Mouse (Mus musculus): Measurements from ENCODE around the gene Col2a1.
A peak's percentile ranks its signal among the peaks of the same experiment; 100 is the strongest.

The Col2a1 gene

DNA sequence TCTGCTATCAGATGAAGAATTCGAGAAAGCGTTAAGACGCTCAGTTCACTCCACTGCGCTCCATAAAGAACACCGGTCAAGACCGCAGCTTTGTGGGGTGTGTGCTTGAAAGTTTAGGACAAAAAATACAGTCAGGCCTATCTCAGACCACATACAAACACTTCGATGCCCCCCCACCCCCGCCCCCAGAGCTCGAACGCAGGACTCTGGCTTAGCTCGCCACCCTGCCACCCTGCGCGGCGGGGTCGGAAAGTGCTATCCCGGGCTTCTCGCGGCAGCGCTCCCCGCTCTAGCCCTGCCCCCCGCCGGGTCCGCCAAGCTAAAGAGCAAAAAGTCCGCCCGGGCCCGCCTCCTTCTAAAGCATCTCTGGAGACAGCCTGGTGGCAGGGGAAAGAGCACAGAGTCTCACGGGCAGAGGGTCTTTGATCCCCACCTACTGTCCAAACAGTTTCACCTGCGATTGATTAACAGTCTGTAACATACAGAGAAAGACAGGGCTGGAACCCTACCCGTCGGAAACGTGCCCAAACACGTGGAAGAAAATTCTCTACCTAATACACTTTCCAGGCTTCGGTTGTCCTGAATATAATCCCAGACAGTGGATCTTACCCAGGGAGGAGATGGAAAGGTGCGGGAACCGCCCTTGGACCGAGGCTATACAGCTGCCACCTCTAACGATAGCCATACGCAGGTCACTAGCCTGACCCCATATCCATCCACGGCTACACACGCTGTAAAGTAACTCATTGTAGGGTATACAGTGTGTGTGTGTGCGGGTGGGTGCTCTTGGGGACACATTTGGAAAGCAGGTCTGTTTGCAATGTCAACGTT, 1.3 kb downstream of the Col2a1 start:
- DNase-seq (ENCODE audit: low spot score in 2 of 2) = no peak

DNA sequence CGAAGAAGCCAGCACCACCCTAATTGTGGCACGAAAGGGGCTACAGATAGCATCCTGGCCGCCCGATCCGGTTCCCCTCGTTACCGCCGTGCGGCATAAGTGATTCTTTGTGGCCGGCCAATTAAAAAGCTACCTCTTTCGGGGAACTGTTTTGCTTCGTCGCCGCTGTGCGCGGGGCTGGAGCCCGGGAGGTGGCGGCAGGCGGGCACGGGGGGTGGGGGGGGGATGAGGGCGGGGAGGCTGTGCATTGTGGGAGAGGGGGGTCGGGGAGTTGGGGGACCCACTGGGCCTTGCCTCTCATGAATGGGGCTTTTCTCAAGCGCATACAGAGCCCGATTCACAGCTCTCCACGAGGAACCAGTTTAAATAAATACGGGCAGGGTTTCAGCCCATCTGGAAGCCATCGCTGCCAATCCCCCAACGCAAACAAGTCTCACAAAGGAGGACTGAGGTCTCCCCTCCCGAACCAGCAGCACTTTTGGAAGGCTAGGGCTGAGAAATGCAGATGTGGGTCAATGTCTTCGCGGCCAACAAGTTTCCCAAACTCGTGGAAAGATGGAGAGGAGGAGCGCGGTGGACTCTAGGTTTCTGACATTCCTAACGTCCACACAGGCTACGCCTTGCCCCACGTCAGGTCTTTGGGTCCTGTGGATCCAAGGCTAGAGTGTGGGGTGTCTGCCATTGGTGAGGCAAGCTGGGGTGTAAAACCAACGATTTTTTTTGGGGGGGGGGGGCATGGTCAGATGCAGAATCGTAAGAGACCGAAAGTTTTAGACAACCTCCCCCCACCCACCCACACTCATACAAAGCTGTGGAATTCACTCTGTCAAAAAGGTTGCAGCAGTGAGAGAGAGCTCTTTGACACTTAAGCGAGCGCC, 2.1 kb downstream of the Col2a1 start:
- DNase-seq (ENCODE audit: low spot score in 2 of 2) = no peak

DNA sequence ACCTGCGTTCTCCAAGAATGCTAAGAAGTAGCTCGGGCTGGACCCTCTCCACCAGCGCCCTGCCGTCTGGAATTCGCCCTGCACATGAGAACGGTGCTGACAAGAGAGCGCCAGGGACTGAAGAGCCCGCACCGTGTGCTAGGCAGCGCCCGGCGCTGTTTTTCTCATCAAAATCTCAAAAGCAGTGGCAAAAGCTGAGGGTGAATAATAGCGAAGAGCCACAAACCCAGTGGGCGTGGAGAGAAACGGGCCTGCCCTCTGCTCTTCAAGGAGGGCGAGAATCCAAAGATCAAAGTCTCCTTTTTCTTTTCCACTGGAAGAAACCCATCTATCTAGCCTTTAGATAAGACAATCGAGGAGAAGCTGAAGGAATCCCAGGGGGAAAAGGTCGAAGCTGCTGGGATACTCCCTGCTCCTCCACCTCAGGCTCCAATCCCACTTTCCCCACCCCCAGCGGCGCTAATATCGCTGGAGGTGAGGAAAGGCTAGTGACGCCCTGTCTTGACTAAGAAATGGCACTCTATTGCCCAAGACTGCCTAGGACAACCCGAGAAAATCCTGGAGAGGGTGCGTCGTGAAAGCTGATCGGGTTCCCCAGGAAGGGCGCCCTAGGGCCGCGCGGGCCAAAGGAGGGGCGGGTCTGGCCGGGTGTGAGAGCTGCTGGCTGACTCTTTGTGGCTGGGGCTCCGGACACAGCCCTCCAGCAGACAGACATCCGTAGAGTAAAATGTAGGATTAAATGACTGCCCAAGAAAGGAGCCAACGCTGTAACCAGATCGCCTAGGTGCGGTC, 3.0 kb downstream of the Col2a1 start:
- no peak for DNase-seq (ENCODE audit: low spot score in 2 of 2)

DNA sequence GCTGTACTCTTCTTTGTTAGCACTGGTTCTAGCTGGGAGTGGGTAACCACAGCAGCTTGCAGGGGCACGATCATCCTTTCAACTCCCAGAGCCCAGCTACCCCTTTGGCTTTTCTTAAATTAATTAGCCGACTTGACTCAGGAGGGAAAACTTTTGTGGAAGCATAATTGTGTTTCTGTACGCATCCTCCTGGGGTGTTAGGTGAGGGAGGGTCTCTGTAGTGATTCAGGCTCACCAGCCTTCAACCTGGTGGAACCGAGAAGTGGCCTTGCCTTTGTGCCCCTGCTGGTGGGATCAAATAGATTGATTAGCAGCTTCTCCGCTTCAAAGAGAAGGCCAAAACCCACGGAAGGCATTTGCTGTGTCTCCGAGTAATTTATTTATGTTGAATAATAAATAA, 4.5 kb downstream of the Col2a1 start:
- no peak for DNase-seq (ENCODE audit: low spot score in 2 of 2)

DNA sequence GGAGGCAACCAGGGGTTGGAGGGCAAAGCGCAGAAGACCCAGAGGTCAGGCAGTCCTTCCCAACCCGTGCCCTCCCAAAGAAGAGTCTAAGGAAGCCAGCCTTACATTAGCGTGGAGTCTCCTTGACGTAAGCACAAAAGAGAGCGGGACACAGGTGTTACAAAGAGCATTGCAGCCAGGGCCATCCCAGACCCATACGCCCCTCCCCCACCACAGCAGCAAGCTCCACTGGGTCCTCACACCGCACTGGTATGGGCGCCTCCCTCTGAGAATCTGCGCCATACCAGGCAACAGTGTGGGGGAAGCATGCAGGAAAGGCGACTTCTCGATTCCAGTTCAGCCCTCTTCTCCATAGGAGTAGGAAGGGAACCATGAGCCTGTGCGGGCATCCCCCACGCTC, 4.9 kb downstream of the Col2a1 start:
- DNase-seq (ENCODE audit: low spot score in 2 of 2) = no peak

DNA sequence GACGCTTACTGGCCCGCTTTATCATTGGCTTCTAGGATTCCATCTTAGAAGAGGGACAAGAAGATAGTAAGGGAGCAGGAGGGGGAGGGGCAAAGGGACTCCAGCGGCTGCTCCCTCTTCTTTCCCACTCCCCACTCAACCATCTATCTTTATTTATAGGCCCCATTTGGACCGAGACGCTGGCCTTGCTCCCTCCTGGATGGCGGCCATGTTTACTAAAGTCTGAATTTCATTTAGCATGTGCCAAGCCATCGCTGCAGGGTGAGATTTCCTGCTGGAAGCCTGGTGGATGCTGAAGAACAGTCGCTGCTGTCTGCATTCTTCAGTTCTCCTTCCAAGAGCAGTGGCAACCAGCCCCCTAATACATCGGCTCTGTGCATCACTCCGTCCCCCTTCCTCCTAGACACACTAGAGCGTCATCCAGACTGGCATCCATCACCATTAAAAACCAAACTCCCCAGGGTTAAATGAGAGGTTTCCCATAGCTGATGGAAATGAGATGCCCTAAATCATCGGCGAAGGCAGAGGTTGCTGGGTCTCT, 7.7 kb downstream of the Col2a1 start:
- DNase-seq (ENCODE audit: low spot score in 2 of 2) = no peak

DNA sequence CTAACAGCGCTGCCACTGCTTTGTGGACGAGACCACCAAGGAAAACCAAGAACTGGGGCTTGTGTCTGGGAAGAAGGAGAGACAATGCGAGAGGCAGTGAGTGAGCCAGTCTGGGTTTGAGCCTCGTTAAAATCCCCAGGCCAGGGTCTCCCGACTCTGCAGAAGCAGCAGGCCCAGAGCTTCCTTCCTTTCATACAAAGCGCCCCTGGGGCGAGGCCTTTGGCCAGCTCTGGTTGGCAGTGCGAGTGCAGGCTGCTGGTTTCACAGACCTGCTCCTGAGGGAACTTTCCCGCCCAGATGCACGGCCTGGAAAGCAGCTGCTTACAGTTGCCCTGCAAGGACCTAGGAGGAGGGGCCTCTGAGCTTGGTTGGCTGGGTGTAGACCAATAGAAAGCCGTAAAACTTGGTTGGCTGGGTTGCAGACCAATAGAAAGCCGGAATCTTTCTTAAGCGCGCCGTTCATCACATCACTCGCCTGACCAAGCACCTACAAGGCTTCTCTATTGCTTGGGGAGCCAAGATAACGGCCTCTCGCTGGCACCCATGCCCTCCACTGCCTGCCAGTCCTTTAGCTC, 11.7 kb downstream of the Col2a1 start:
- DNase-seq (ENCODE audit: low spot score in 2 of 2) = peak; percentile 21 to 39

DNA sequence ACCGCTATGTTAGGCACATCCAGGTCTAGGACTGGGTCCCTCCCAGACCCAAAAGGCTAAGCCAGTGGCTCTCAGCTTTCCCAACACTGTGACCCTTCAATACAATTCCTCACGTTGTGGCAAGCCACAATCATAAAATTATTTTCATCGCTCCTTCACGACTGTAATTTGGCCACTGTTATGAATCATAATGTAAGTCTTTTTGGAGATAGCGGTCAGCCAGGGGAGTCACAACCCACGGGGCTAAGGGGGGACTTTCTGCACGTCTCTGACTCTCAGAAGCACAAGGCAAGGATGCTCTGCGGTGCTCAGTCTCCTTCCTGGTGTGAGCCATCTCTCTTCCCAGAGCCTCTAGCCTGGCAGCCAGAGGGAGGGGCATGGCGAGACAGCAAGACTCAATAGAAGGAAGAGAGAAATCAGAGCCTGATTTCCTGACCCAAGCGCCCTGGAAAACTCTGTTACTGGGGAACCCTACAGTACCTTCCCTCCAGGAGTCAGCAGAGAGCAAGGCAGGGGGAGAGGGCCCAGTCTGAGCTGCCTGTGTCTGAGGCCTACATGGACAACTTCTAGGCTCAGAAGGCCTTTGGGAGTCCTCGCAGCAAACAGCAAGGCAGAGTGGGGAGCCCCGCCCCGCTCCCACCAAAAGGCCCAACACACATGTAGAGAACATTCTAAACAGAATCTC, 12.3 kb downstream of the Col2a1 start:
- no peak for DNase-seq (ENCODE audit: low spot score in 2 of 2)

DNA sequence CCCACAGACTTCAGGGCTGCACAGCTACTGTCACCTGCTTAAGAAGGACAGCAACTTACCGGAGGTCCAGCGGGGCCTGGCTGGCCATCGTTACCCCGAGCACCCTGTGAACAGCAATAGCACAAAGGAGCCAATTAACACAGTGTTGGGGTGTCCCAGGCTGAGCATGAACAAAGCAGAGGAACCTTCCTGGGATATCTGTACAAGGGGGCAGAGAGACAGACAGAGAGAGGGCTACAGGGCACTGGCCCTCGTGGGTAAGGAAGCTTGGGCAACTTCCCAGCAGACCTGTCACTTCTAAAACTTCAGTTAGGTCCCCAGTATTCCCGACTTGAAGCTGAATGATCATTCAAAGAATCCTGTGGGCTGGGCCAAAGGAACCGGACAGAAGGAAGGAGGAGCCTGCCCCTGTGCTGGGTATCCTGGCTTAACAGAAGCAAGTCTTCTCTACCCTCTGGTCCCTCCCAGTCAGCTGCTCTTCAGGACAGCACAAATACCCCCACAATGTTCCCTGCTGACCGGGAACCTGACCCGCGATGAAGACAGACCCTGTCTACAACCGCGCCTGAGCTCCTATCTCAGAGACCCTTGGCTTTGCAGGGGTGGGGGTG, 13.1 kb downstream of the Col2a1 start:
- no peak for DNase-seq (ENCODE audit: low spot score in 2 of 2)

DNA sequence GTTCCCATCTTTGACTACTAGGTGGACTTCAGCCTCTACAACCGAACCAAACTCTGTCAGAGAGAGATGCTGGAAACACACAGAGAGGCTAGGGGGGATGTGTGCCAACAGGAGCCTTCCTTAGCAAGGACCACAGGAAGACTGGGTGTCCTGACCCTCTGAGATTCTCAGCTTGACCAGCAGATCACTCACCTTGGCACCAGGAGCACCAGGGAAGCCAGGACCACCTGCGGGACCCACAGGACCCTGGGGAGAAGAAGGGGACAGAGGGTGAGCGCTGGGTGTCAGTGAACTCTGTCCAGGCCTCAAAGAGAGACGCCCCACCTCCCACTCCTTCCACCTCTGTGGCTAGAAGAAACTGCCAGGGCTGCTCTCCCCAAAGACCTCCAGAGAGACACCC, 13.8 kb downstream of the Col2a1 start:
- DNase-seq (ENCODE audit: low spot score in 2 of 2) = no peak

DNA sequence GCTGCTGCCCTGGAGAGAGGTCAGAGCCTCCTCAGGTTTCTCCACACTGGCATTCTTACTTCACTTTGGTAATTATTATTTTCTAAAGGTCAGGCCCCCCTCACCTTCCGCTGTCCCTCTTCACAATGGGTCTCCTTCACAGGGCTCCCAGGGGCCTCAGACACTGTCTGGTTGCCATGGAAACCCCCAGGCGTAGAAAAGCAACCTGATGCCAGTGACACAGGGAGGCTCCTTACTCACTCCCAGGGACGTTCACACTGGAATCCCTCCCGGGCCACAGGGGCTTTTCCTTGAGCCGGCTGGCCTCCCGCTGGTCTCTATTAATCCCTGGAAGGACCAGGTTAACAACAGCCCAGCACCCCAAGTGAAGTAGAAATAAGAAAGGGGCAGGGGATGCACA, 14.4 kb downstream of the Col2a1 start:
- DNase-seq (ENCODE audit: low spot score in 2 of 2) = no peak

DNA sequence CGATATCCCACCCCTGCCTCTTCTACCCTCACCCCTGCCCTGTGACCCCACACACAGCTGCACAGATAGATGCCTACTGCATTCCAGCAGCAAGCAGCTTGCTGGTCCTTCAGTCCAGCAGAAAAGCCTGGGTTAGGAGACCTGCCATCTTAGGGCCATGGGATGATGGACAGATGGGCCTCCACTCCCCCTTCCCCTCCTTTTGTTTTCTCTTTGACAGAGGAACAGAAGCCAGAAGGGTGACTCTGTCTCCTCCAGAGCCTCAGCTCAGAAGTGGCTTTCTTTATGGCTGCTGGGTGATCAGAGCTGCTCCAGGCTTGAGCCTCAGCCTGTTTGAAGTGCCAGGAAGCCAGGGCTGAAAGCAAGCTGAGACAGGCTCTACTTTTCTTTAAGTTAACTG, 15.0 kb downstream of the Col2a1 start:
- DNase-seq (ENCODE audit: low spot score in 2 of 2) = no peak

DNA sequence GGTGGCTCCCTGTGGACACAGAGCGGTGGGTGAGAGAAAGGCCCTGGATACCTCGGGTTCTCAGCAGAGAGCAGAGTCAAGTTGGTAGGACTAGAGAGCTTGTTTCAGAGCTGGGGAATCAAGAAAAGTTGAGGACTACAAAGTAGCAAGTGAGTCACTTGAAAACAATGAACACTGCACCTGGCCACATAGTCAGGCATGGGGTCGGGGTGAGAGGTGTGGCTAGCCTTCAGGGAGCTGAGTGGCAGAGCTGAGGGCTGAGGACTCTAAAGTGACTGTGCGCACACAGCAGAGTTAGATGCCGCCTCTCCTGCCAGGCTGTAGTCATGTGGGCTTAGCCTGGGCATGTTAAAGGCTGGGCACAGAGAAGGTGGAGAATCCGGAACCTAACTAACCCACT, 22.9 kb downstream of the Col2a1 start:
- DNase-seq (ENCODE audit: low spot score in 2 of 2) = no peak

DNA sequence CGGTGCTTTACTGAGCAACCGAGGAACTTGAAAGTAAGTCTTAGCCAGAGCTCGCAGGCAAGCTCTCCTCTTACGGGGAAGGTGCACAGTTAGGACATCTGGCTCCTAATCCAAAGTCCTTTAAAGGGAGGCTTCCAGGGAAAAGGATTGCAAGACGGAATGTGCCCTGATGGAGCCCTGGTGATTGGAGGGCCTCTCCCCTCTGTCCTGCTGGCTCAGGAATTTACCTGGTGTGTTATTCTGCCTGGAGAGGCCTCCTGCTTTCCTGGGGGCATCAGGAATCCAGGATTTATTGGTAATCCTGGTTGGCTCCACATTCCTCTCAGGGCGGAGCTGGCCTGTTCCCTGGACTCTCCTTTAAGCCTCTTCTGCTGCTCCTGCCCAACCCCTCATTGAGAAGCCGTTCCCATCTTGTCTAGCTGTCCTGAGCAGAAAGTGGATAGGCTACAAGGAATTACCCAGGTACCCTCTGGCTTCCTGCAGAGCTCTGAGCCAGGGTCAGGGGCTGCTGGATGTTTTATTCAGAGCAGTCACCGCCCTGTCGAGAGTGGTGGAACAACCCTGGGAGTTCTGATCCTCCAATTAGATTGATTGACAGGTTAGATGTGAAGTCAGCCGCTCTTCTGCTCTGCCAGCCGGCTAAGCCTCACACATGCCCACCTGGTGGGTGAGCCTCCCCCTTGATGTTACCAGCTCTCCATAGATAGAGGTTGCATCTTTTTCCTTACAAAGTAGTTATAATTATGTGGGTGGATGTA, 31.1 kb downstream of the Col2a1 start:
- no peak for DNase-seq (ENCODE audit: low spot score in 2 of 2)

DNA sequence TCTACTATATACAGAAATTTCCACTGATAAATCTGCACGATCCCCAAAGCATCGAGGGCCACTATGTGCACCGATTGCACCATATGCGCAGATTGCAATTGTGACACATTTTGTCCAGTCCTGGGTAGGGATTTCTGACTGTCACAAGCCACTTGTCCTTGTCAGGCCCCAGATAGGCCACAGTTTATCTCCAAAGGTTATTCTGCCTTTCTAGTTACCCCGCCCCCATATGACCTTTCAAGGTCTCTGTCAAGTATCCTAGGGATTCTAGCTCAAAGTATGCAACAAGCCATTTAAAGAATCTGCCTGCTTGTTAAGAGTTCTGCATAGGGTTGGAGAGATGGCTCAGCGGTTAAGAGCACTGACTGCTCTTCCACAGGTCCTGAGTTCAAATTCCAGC, 31.9 kb downstream of the Col2a1 start:
- DNase-seq (ENCODE audit: low spot score in 2 of 2) = no peak

DNA sequence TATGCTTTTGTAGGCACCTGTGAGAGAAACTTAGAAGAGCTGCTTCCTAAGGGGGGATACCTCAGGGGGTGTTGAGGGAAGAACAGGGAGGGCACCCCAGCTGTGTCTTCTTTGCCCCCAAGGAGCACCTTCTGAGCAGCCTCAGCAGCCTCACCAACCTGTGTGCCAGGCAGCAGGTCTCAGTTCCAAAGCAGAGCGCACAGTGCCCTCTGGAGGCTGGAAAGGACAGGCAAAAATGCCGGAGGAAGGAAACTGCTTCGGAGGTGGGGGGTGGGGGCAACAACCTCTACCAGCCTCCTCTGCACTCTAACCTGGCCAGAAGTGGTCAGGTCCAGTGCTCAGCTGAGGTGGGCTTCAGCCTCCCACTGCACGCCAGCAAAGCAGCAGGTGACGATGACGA, 34.2 kb downstream of the Col2a1 start:
- DNase-seq (ENCODE audit: low spot score in 2 of 2) = no peak

DNA sequence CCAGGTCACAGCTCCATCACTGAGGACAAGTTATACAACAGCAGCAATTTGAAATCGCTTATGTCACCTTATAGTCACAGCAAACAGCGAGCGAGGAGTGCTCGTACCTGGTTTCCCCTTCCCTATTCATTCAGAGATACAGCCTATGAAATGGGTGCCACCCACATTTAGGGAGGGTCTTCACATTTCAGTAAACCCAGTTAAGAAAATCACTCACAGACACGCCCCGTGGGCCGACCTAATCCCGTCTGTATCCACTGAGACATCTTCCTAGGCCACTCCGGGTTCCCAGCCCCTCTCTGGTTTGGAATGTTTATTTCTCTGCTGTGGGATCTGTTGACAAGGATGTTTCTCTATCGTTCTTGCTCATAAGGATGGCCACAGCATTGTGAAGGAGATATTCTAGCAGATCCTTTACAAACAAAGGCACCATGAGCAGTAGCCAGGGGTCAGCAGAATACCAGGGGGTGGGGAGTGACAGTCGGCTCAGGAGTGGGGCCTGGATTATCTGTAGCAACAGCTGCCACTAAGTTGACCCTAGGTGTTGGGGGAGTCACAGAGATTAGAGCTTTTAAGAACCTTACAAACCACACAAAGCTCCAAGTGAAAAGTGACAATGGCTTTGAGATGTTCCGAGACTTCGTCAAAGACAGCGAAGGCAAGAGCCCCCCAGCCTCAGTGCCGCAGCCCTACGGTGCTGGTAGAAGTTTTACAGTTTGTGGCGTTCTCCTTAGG, 39.0 kb downstream of the Col2a1 start:
- no peak for DNase-seq (ENCODE audit: low spot score in 2 of 2)

DNA sequence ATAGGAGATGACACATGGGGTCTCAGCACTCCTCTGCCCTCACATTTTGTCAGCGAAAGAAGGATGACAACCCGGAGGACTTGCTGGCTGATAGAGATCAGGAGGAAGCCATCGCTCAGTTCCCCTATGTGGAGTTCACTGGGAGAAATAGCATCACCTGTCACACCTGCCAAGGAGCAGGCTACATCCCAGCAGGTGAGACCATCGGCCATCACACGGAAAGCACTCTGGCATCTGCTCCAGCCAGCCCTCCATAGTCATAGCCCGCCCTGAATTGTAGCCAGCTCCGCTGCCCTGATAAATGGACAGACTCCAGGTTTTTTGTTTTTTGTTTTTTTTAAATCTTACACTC, 39.7 kb downstream of the Col2a1 start:
- no peak for DNase-seq (ENCODE audit: low spot score in 2 of 2)
